8 mouse cellular contexts compared by ENCODE assay signal in genomic region chr15:80256242-80256641, GRCm38 (mm10). TPM values are rescaled to one million over a fixed set of nuclear protein-coding genes. Genes with fewer than 3 reads are reported as not detected.
DNase-seq lines count a peak whose midpoint lies in the region; ATAC-seq and TF ChIP-seq lines count a peak whose summit lies in the region.

No protein-coding gene starts in this region.

- peaks cover 27% of the 10 kb centered on the region for H3K4me1 ChIP-seq in heart, embryonic 11.5 days (ENCODE audit: control insufficient read depth, insufficient read depth, low read length)
- peaks cover 3 to 13% of the 10 kb centered on the region in 2 experiments; a peak in 3 of 4 replicates for H3K4me1 ChIP-seq in MEL (ENCODE audit: control insufficient read depth in 1 of 2, insufficient read depth in 2 of 2, low read length in 2 of 2)
- peaks cover 49% of the 10 kb centered on the region for H3K4me1 ChIP-seq in heart, embryonic 15.5 days (replicated peaks)
- peaks cover 80% of the 10 kb centered on the region for H3K4me1 ChIP-seq in liver, embryonic 13.5 days (replicated peaks)
- peaks cover 9% of the 10 kb centered on the region for H3K4me1 ChIP-seq in stomach, postnatal 0 days (replicated peaks; ENCODE audit: control insufficient read depth, insufficient read depth)

- H3K9ac ChIP-seq in heart, embryonic 11.5 days (ENCODE audit: low read depth, low read length): peak overlapping the region; percentile 100
- H3K9ac ChIP-seq in MEL (ENCODE audit: control insufficient read depth, low read depth, low read length, poor library complexity, severe bottlenecking): peak overlapping the region; percentile 93
- peak overlapping the region; percentile 99 for H3K9ac ChIP-seq in heart, embryonic 15.5 days
- peak overlapping the region; percentile 99 for H3K9ac ChIP-seq in liver, embryonic 13.5 days
- H3K9ac ChIP-seq in stomach, postnatal 0 days (ENCODE audit: low read length): peak overlapping the region; percentile 100

- TF ChIP-seq CTCF in MEL (IDR thresholded peaks at IDR 0.05 in 2 of 3, conservative IDR thresholded peaks at IDR 0.05 in 1 of 3; ENCODE audit: control insufficient read depth in 1 of 3, insufficient read depth in 1 of 3, low read depth in 2 of 3, low read length in 3 of 3, poor library complexity in 1 of 3, severe bottlenecking in 1 of 3): no peak
- TF ChIP-seq CTCF in stomach, postnatal 0 days (IDR thresholded peaks at IDR 0.05; ENCODE audit: low read depth): no peak; the same call in 1 of the 2 replicates

- no peak for ATAC-seq in heart, embryonic 11.5 days (replicated peaks; ENCODE audit: insufficient number of reproducible peaks, low FRiP score, low TSS enrichment)
- ATAC-seq in heart, embryonic 15.5 days (replicated peaks; ENCODE audit: insufficient number of reproducible peaks, insufficient read depth, low FRiP score, low read depth): no peak
- no peak for ATAC-seq in liver, embryonic 13.5 days (ENCODE audit: low read depth)
- ATAC-seq in stomach, postnatal 0 days (ENCODE audit: low FRiP score, low TSS enrichment): no peak

- no peak for DNase-seq in heart, adult 9 months (ENCODE audit: low spot score in 2 of 2)
- DNase-seq in MEL (ENCODE audit: low read depth, low spot score): no peak
- no peak for DNase-seq in liver, embryonic 13.5 days
- DNase-seq in stomach, postnatal 0 days (ENCODE audit: low spot score): no peak
- DNase-seq in c-Kit-positive CD71-positive TER-119-positive erythroid progenitor cells, embryonic 14.5 days (ENCODE audit: low spot score): no peak
- no peak for DNase-seq in urinary bladder, postnatal 36 days (ENCODE audit: low spot score in 2 of 2)

- TF ChIP-seq RAD21 in MEL (IDR thresholded peaks at IDR 0.05; ENCODE audit: low read depth, low read length): no peak

- peak overlapping the region; percentile 98 for H3K4me3 ChIP-seq in heart, embryonic 11.5 days (ENCODE audit: low read depth, low read length)
- peak overlapping the region; percentile 73 to 79 for H3K4me3 ChIP-seq in MEL (ENCODE audit: control insufficient read depth in 1 of 2, insufficient read depth in 1 of 2, low read depth in 2 of 2, low read length in 2 of 2)
- H3K4me3 ChIP-seq in heart, embryonic 15.5 days: peak overlapping the region; percentile 95
- peak overlapping the region; percentile 79 for H3K4me3 ChIP-seq in liver, embryonic 13.5 days (replicated peaks)
- H3K4me3 ChIP-seq in stomach, postnatal 0 days (ENCODE audit: low read depth, low read length): peak overlapping the region; percentile 98

- no peaks in the 10 kb centered on the region for H3K9me3 ChIP-seq in heart, embryonic 11.5 days (replicated peaks; ENCODE audit: control insufficient read depth, low read length)
- H3K9me3 ChIP-seq in MEL (replicated peaks; ENCODE audit: insufficient read depth, low read length): no peaks in the 10 kb centered on the region
- no peaks in the 10 kb centered on the region for H3K9me3 ChIP-seq in heart, embryonic 15.5 days (replicated peaks)
- no peaks in the 10 kb centered on the region for H3K9me3 ChIP-seq in liver, embryonic 13.5 days (replicated peaks)
- no peaks in the 10 kb centered on the region for H3K9me3 ChIP-seq in stomach, postnatal 0 days (ENCODE audit: control insufficient read depth, low read length)

- H3K27ac ChIP-seq in heart, embryonic 11.5 days (ENCODE audit: low read depth, low read length): peak overlapping the region; percentile 99
- H3K27ac ChIP-seq in MEL (ENCODE audit: control insufficient read depth, low read depth, low read length): peak overlapping the region; percentile 95
- peak overlapping the region; percentile 99 for H3K27ac ChIP-seq in heart, embryonic 15.5 days
- H3K27ac ChIP-seq in liver, embryonic 13.5 days: peak overlapping the region; percentile 99
- H3K27ac ChIP-seq in stomach, postnatal 0 days (replicated peaks): peak overlapping the region; percentile 100

- H3K4me2 ChIP-seq in heart, embryonic 11.5 days: peak overlapping the region; percentile 84
- H3K4me2 ChIP-seq in heart, embryonic 15.5 days: peak overlapping the region; percentile 79
- peak overlapping the region; percentile 94 for H3K4me2 ChIP-seq in liver, embryonic 13.5 days
- H3K4me2 ChIP-seq in stomach, postnatal 0 days (replicated peaks; ENCODE audit: low read depth): peak overlapping the region; percentile 88

- TF ChIP-seq POLR2A in MEL (IDR thresholded peaks at IDR 0.05; ENCODE audit: control insufficient read depth in 1 of 2, insufficient read depth in 1 of 2, low read depth in 1 of 2, low read length in 2 of 2, poor library complexity in 1 of 2): peak in 1 of 2 experiments; percentile 10; a peak in 1 of 4 replicates

- H3K36me3 ChIP-seq in heart, embryonic 11.5 days (ENCODE audit: control insufficient read depth, insufficient read depth, low read length): peaks cover 14% of the 10 kb centered on the region
- peaks cover 9 to 14% of the 10 kb centered on the region in 2 experiments; a peak in 3 of 4 replicates for H3K36me3 ChIP-seq in MEL (ENCODE audit: control insufficient read depth in 1 of 2, insufficient read depth in 2 of 2, low read length in 2 of 2)
- peaks cover 25% of the 10 kb centered on the region for H3K36me3 ChIP-seq in heart, embryonic 15.5 days
- H3K36me3 ChIP-seq in liver, embryonic 13.5 days: peaks cover 73% of the 10 kb centered on the region
- peaks cover 18% of the 10 kb centered on the region for H3K36me3 ChIP-seq in stomach, postnatal 0 days (ENCODE audit: control insufficient read depth, insufficient read depth, low read length)

- TF ChIP-seq EP300 in MEL (IDR thresholded peaks at IDR 0.05; ENCODE audit: low read depth in 1 of 2, low read length in 2 of 2): no peak
- TF ChIP-seq EP300 in stomach, postnatal 0 days (optimal IDR thresholded peaks at IDR 0.05): no peak

- no peaks in the 10 kb centered on the region for H3K27me3 ChIP-seq in heart, embryonic 11.5 days (ENCODE audit: control insufficient read depth, insufficient read depth, low read length)
- H3K27me3 ChIP-seq in MEL (ENCODE audit: control insufficient read depth in 1 of 2, insufficient read depth in 2 of 2, low read length in 2 of 2): no peaks in the 10 kb centered on the region
- no peaks in the 10 kb centered on the region for H3K27me3 ChIP-seq in heart, embryonic 15.5 days
- no peaks in the 10 kb centered on the region for H3K27me3 ChIP-seq in liver, embryonic 13.5 days
- H3K27me3 ChIP-seq in stomach, postnatal 0 days (ENCODE audit: control insufficient read depth, insufficient read depth, low read length): no peaks in the 10 kb centered on the region

- H3K79me2 ChIP-seq in MEL (ENCODE audit: control insufficient read depth, insufficient read depth, low read length, poor library complexity): peaks cover 24% of the 10 kb centered on the region

- WGBS in heart, embryonic 11.5 days (ENCODE audit: insufficient replicate concordance): 9% methylated on average over 16 of the region's 16 CpGs
- WGBS in heart, embryonic 15.5 days: 4% methylated on average over 16 of the region's 16 CpGs
- 4% methylated on average over 16 of the region's 16 CpGs for WGBS in liver, embryonic 13.5 days (ENCODE audit: insufficient replicate concordance)
- 5% methylated on average over 16 of the region's 16 CpGs for WGBS in stomach, postnatal 0 days

RNA-seq across cellular contexts. Expression of gene Atf4, which starts 1.3 kb away (rescaled TPM):
- 90.2 and 94.4 TPM in 2 replicates for polyA plus RNA-seq in heart, embryonic 11.5 days (2014; fragmentation: Nextera tagmentation; extraction: Ambion mirVana)
- total RNA-seq in MEL (2012; rRNA removed): 351 and 459 TPM in 2 replicates
- 100 to 1,000 TPM in 1 of 2 experiments, 10 to 100 TPM in 1; 85.1 to 444 TPM for polyA plus RNA-seq in MEL (2012; ENCODE audit: insufficient read depth in 1 of 2, insufficient read length in 2 of 2, low read depth in 1 of 2, low replicate concordance in 2 of 2, missing spikeins in 1 of 2)
- 71.5 and 81.8 TPM in 2 replicates for polyA plus RNA-seq in heart, embryonic 15.5 days (2015; fragmentation: Nextera tagmentation; extraction: Ambion mirVana)
- polyA plus RNA-seq in liver, embryonic 13.5 days (2015; fragmentation: Nextera tagmentation; extraction: Ambion mirVana): 138 and 152 TPM in 2 replicates
- polyA plus RNA-seq in stomach, postnatal 0 days (2015; fragmentation: Nextera tagmentation; extraction: Ambion mirVana): 104 and 114 TPM in 2 replicates

RNA-seq across cellular contexts. Expression of gene Rps19bp1, which starts 7.9 kb away (rescaled TPM):
- 48.1 and 53.8 TPM in 2 replicates for polyA plus RNA-seq in heart, embryonic 11.5 days (2014; fragmentation: Nextera tagmentation; extraction: Ambion mirVana)
- 59.7 and 78.9 TPM in 2 replicates for total RNA-seq in MEL (2012; rRNA removed)
- polyA plus RNA-seq in MEL (2012; ENCODE audit: insufficient read depth in 1 of 2, insufficient read length in 2 of 2, low read depth in 1 of 2, low replicate concordance in 2 of 2, missing spikeins in 1 of 2): 100 to 1,000 TPM in 1 of 2 experiments, not detected in 1; 155 TPM
- 33.8 and 35.9 TPM in 2 replicates for polyA plus RNA-seq in heart, embryonic 15.5 days (2015; fragmentation: Nextera tagmentation; extraction: Ambion mirVana)
- polyA plus RNA-seq in liver, embryonic 13.5 days (2015; fragmentation: Nextera tagmentation; extraction: Ambion mirVana): 39.6 and 41.9 TPM in 2 replicates
- 39.5 and 43.3 TPM in 2 replicates for polyA plus RNA-seq in stomach, postnatal 0 days (2015; fragmentation: Nextera tagmentation; extraction: Ambion mirVana)

RNA-seq across cellular contexts. Expression of gene AC140267.1, which starts 20.6 kb away (rescaled TPM):
- not detected in 2 replicates for polyA plus RNA-seq in heart, embryonic 11.5 days (2014; fragmentation: Nextera tagmentation; extraction: Ambion mirVana)
- not detected in 2 replicates for total RNA-seq in MEL (2012; rRNA removed)
- polyA plus RNA-seq in MEL (2012; ENCODE audit: insufficient read depth in 1 of 2, insufficient read length in 2 of 2, low read depth in 1 of 2, low replicate concordance in 2 of 2, missing spikeins in 1 of 2): 1 to 10 TPM in 1 of 2 experiments, not detected in 1; 1.9 TPM
- not detected in 2 replicates for polyA plus RNA-seq in heart, embryonic 15.5 days (2015; fragmentation: Nextera tagmentation; extraction: Ambion mirVana)
- not detected in 2 replicates for polyA plus RNA-seq in liver, embryonic 13.5 days (2015; fragmentation: Nextera tagmentation; extraction: Ambion mirVana)
- not detected in 2 replicates for polyA plus RNA-seq in stomach, postnatal 0 days (2015; fragmentation: Nextera tagmentation; extraction: Ambion mirVana)

RNA-seq across cellular contexts. Expression of gene Mief1, which starts 22.4 kb away (rescaled TPM):
- 26.8 and 29.5 TPM in 2 replicates for polyA plus RNA-seq in heart, embryonic 11.5 days (2014; fragmentation: Nextera tagmentation; extraction: Ambion mirVana)
- 35.4 and 41.5 TPM in 2 replicates for total RNA-seq in MEL (2012; rRNA removed)
- polyA plus RNA-seq in MEL (2012; ENCODE audit: insufficient read depth in 1 of 2, insufficient read length in 2 of 2, low read depth in 1 of 2, low replicate concordance in 2 of 2, missing spikeins in 1 of 2): 10 to 100 TPM in 1 of 2 experiments, not detected in 1; 34.6 TPM
- polyA plus RNA-seq in heart, embryonic 15.5 days (2015; fragmentation: Nextera tagmentation; extraction: Ambion mirVana): 21.1 and 26.8 TPM in 2 replicates
- 18.4 and 21.5 TPM in 2 replicates for polyA plus RNA-seq in liver, embryonic 13.5 days (2015; fragmentation: Nextera tagmentation; extraction: Ambion mirVana)
- polyA plus RNA-seq in stomach, postnatal 0 days (2015; fragmentation: Nextera tagmentation; extraction: Ambion mirVana): 12.6 TPM in 2 replicates

RNA-seq across cellular contexts. Expression of gene Cacna1i, which starts 30.8 kb away (rescaled TPM):
- polyA plus RNA-seq in heart, embryonic 11.5 days (2014; fragmentation: Nextera tagmentation; extraction: Ambion mirVana): 0.01 TPM in 1 of 2 replicates, not detected in the other
- not detected in 2 replicates for total RNA-seq in MEL (2012; rRNA removed)
- not detected for polyA plus RNA-seq in MEL (2012; ENCODE audit: insufficient read depth in 1 of 2, insufficient read length in 2 of 2, low read depth in 1 of 2, low replicate concordance in 2 of 2, missing spikeins in 1 of 2)
- not detected in 2 replicates for polyA plus RNA-seq in heart, embryonic 15.5 days (2015; fragmentation: Nextera tagmentation; extraction: Ambion mirVana)
- polyA plus RNA-seq in liver, embryonic 13.5 days (2015; fragmentation: Nextera tagmentation; extraction: Ambion mirVana): not detected in 2 replicates
- 0.01 TPM in 1 of 2 replicates, not detected in the other for polyA plus RNA-seq in stomach, postnatal 0 days (2015; fragmentation: Nextera tagmentation; extraction: Ambion mirVana)
